Mouse (Mus musculus) myocyte (in vitro differentiated cells): ENCODE data around the gene Pth1r. TPM values are rescaled to one million over a fixed set of nuclear protein-coding genes. Genes with fewer than 3 reads are reported as not detected.

Experiments used
- H3K27me3 ChIP-seq: one replicate; pipeline ENCODE4 v1.6.1; 2011; ENCODE audit not compliant: control insufficient read depth, insufficient read depth, insufficient read length
- H3K36me3 ChIP-seq: one replicate; pipeline ENCODE4 v1.6.1; 2011; ENCODE audit not compliant: control insufficient read depth, insufficient read depth
- H3K4me2 ChIP-seq: one replicate; pipeline ENCODE4 v1.6.1; 2011; ENCODE audit warnings: low read depth, control low read depth
- H3K4me3 ChIP-seq: one replicate; pipeline ENCODE4 v1.5.1; 2011; ENCODE audit warnings: mild to moderate bottlenecking, control low read depth, moderate library complexity
- H3K79me2 ChIP-seq: one replicate; pipeline ENCODE4 v1.6.1; 2011; ENCODE audit not compliant: control insufficient read depth, insufficient read depth
- H3ac ChIP-seq: one replicate; pipeline ENCODE4 v1.6.1; 2011; ENCODE audit not compliant: control insufficient read depth, insufficient read length
- CEBPB ChIP-seq: IDR thresholded peaks from 2 replicates; pipeline ENCODE4 v1.6.1; 2011; ENCODE audit warnings: mild to moderate bottlenecking, moderate library complexity; ENCODE audit not compliant: poor library complexity, insufficient read depth, severe bottlenecking
- E2F4 ChIP-seq: IDR thresholded peaks from one replicate; pipeline ENCODE4 v1.6.1; 2011; ENCODE audit warnings: mild to moderate bottlenecking, control low read depth, moderate library complexity; ENCODE audit not compliant: insufficient read depth
- MAX ChIP-seq: IDR thresholded peaks from one replicate; pipeline ENCODE4 v1.6.1; 2011; ENCODE audit warnings: low read depth, mild to moderate bottlenecking, control low read depth
- MYOD1 ChIP-seq, 3 experiments: IDR thresholded peaks; one replicate each; pipeline ENCODE4 v1.6.1; 2011; ENCODE audit warnings: control low read depth in 2 of 3, low read depth in 2 of 3, mild to moderate bottlenecking in 2 of 3, moderate library complexity in 1 of 3; ENCODE audit not compliant: insufficient read length in 2 of 3, control insufficient read depth in 1 of 3
- MYOG ChIP-seq, 3 experiments: IDR thresholded peaks; one replicate each; pipeline ENCODE4 v1.6.1; 2011; ENCODE audit warnings: control low read depth in 2 of 3, low read depth in 2 of 3, mild to moderate bottlenecking in 2 of 3; ENCODE audit not compliant: insufficient read length in 2 of 3, control insufficient read depth in 1 of 3, insufficient read depth in 1 of 3
- POLR2A ChIP-seq: IDR thresholded peaks from one replicate; pipeline ENCODE4 v1.6.1; 2011; ENCODE audit warnings: low read depth, mild to moderate bottlenecking, control low read depth, moderate library complexity; ENCODE audit not compliant: insufficient read length
- POLR2AphosphoS2 ChIP-seq: IDR thresholded peaks from one replicate; pipeline ENCODE4 v1.6.1; 2011; ENCODE audit warnings: low read depth, control low read depth; ENCODE audit not compliant: insufficient read length
- REST ChIP-seq: IDR thresholded peaks from one replicate; pipeline ENCODE4 v1.6.1; 2011; ENCODE audit warnings: mild to moderate bottlenecking, control low read depth, moderate library complexity; ENCODE audit not compliant: insufficient read depth, insufficient read length
- SRF ChIP-seq: IDR thresholded peaks from one replicate; pipeline ENCODE4 v1.6.1; 2011; ENCODE audit warnings: low read depth; ENCODE audit not compliant: control insufficient read depth, insufficient read length
- TCF12 ChIP-seq: IDR thresholded peaks from one replicate; pipeline ENCODE4 v1.6.1; 2011; ENCODE audit warnings: mild to moderate bottlenecking, control low read depth; ENCODE audit not compliant: poor library complexity, insufficient read depth, severe bottlenecking
- TCF3 ChIP-seq: IDR thresholded peaks from one replicate; pipeline ENCODE4 v1.6.1; 2011; ENCODE audit warnings: low read depth, control low read depth; ENCODE audit not compliant: insufficient read length
- USF1 ChIP-seq: IDR thresholded peaks from one replicate; pipeline ENCODE4 v1.6.1; 2011; ENCODE audit warnings: low read depth, mild to moderate bottlenecking, control low read depth, moderate library complexity
- polyA plus RNA-seq: library from polyadenylated mRNA; unstranded; fragments of >200 nt; fragmentation: generic; extraction: Trizol; gene quantifications from one replicate; pipeline ENCODE4 v1.2.1, GENCODE M21; 2012; ENCODE audit warnings: missing spikeins

Gene Pth1r
- polyA plus RNA-seq, 1 experiment, result 0.20 TPM

DNA sequence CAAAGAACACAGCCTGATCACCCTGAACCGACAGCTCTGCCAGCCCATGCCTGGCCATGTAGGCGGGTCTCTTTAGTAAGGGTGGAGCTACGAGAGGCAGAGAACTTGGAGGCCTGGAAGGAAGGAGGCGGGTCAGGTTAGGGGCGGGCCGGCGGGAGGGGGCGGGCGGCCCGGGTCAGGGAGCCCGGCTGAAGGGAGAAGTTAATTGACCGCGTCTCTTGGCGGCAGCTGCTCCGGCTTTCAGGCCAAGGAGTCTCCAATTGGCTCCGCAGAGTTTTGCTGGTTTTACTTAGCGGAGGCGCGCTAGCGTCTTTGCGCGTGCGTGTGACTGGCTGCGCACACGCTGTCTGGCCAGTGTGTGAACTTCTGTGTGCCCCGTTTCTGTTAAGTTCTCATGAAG is 14.3 kb downstream of the Pth1r start:
- H3K4me2 ChIP-seq, result peak overlapping the region; percentile 99
- TF ChIP-seq MYOD1 (IDR thresholded peaks at IDR 0.05; ENCODE audit: control insufficient read depth in 1 of 3, insufficient read length in 2 of 3, low read depth in 2 of 3) (peak in 1 of 3 experiments; percentile 70), USF1 (no peak), MYOG (IDR thresholded peaks at IDR 0.05; ENCODE audit: control insufficient read depth in 1 of 3, insufficient read depth in 1 of 3, insufficient read length in 2 of 3, low read depth in 2 of 3) (peak in 1 of 3 experiments; percentile 48), CEBPB (no peak), TCF12 (no peak), POLR2A (peak; percentile 59)
- H3K79me2 ChIP-seq, result no peaks in the 10 kb centered on the region
- H3K36me3 ChIP-seq, result no peaks in the 10 kb centered on the region
- H3ac ChIP-seq, result no peak overlapping the region
- H3K27me3 ChIP-seq, result peaks cover 19% of the 10 kb centered on the region
- H3K4me3 ChIP-seq, result peak overlapping the region; percentile 20

DNA sequence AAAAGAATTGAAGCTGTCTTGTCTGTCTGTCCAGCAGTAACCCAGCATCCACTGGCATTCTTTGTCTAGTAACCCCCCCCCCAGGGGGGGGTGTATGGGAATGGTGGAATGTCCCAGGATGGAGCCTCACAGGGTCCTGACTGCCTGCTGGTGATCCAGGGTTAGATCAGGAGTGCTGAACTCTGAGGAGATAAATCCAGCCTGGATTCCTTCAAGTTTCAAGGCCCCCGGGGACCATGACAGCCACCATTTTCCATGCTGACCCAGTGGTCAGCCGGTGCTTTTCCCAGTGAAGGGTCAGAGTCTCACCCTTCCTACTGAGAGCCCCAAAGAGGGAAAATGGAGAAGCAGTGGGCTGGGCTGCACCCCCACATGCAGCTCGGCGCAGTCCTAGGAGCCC is 15.1 kb downstream of the Pth1r start:
- no peak overlapping the region for H3K4me3 ChIP-seq
- H3K4me2 ChIP-seq, result peak overlapping the region; percentile 58
- no peaks in the 10 kb centered on the region for H3K79me2 ChIP-seq
- TF ChIP-seq MAX (no peak), SRF (no peak), CEBPB (no peak), USF1 (no peak), MYOD1 (IDR thresholded peaks at IDR 0.05; ENCODE audit: control insufficient read depth in 1 of 3, insufficient read length in 2 of 3, low read depth in 2 of 3) (no peak), E2F4 (no peak), REST (no peak), POLR2A (no peak), POLR2AphosphoS2 (no peak), TCF3 (no peak), MYOG (IDR thresholded peaks at IDR 0.05; ENCODE audit: control insufficient read depth in 1 of 3, insufficient read depth in 1 of 3, insufficient read length in 2 of 3, low read depth in 2 of 3) (no peak), TCF12 (no peak)
- H3K27me3 ChIP-seq, result peaks cover 19% of the 10 kb centered on the region
- H3K36me3 ChIP-seq, result no peaks in the 10 kb centered on the region
- H3ac ChIP-seq, result no peak overlapping the region

DNA sequence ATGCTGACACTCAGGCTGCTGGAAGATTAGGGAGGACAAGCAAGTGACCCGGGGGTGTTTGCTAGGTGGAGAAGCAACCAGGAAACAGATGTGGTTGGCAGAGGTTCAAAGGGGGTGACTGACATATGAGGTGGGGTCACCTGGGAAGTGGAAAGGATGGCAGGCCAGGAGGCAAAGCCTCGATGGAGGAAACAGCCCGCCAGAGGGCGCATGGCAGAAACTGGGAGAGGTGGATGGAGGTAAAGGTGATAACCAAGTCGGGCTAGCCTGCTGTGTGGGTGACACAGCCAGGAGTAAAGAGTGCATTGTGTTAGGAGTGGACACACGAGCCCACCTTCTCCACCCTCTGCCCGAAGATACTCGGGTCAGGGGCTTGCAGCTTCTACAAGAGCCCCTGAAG is 17.1 kb downstream of the Pth1r start:
- H3ac ChIP-seq, result no peak overlapping the region
- no peaks in the 10 kb centered on the region for H3K36me3 ChIP-seq
- TF ChIP-seq MAX (no peak), POLR2A (no peak)
- H3K4me3 ChIP-seq, result no peak overlapping the region
- H3K27me3 ChIP-seq, result no peaks in the 10 kb centered on the region
- no peaks in the 10 kb centered on the region for H3K79me2 ChIP-seq
- no peak overlapping the region for H3K4me2 ChIP-seq

DNA sequence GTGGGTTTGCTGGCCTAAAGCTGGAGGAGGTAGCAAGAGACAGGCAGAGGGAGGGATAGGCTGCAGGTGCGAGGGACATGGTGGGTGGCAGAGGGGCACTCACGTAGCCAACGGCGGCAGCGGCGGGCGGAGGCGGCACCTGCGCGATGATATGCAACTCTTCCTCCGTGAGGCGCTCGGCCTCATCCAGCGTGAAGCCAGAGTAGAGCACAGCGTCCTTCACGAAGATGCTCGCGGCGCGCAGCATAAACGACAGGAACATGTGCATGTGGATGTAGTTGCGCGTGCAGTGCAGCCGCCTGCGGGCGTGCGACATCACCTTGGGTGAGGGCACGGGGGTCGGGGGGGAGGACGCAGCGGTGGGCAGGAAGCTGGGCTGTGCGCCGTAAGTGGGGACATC is 20.1 kb downstream of the Pth1r start:
- Histone ChIP-seq H3K36me3 (no peaks in the 10 kb centered on the region), H3K4me3 (no peak overlapping the region), H3ac (no peak overlapping the region), H3K79me2 (no peaks in the 10 kb centered on the region), H3K27me3 (no peaks in the 10 kb centered on the region), H3K4me2 (no peak overlapping the region)
- TF ChIP-seq USF1, result no peak
- no peak for TF ChIP-seq SRF
- TF ChIP-seq MYOD1 (IDR thresholded peaks at IDR 0.05; ENCODE audit: control insufficient read depth in 1 of 3, insufficient read length in 2 of 3, low read depth in 2 of 3), result no peak
- no peak for TF ChIP-seq REST
- TF ChIP-seq POLR2A, result no peak
- TF ChIP-seq TCF12, result no peak
- TF ChIP-seq CEBPB, result no peak
- no peak for TF ChIP-seq MAX
- no peak for TF ChIP-seq E2F4
- no peak for TF ChIP-seq TCF3
- TF ChIP-seq MYOG (IDR thresholded peaks at IDR 0.05; ENCODE audit: control insufficient read depth in 1 of 3, insufficient read depth in 1 of 3, insufficient read length in 2 of 3, low read depth in 2 of 3), result no peak
- no peak for TF ChIP-seq POLR2AphosphoS2

DNA sequence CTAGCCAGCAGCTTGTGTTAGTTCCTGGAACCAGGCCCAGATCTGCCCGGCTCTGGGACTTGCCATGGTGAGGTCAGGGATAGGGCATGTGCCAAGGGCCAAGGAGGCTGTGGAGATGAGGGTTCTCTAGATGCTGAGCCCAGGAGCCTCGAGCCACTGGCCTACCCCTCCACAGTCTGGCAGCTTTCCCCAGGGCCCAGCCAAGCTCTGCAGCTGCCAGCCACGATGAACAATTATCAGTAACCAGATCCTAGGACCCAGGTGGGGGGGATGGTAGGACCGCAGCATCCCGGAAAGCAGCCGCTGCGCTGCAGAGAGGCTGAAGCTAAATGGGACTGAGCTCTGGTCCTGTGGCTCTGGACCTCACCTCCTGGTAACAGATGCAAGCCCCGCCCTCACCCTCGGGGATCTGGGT is 21.2 kb downstream of the Pth1r start:
- TF ChIP-seq E2F4, result no peak
- no peak for TF ChIP-seq TCF3
- no peak for TF ChIP-seq USF1
- no peak for TF ChIP-seq POLR2A
- no peak for TF ChIP-seq TCF12
- TF ChIP-seq MYOD1 (IDR thresholded peaks at IDR 0.05; ENCODE audit: control insufficient read depth in 1 of 3, insufficient read length in 2 of 3, low read depth in 2 of 3), result peak in 2 of 3 experiments; percentile 64 to 71
- TF ChIP-seq MAX, result no peak
- TF ChIP-seq CEBPB, result no peak
- TF ChIP-seq POLR2AphosphoS2, result no peak
- peak in 2 of 3 experiments; percentile 46 to 60 for TF ChIP-seq MYOG (IDR thresholded peaks at IDR 0.05; ENCODE audit: control insufficient read depth in 1 of 3, insufficient read depth in 1 of 3, insufficient read length in 2 of 3, low read depth in 2 of 3)
- TF ChIP-seq SRF, result no peak
- no peak for TF ChIP-seq REST
- no peaks in the 10 kb centered on the region for H3K36me3 ChIP-seq
- H3ac ChIP-seq, result no peak overlapping the region
- no peaks in the 10 kb centered on the region for H3K27me3 ChIP-seq
- no peaks in the 10 kb centered on the region for H3K79me2 ChIP-seq
- H3K4me2 ChIP-seq, result peak overlapping the region; percentile 31
- no peak overlapping the region for H3K4me3 ChIP-seq
